10 mouse cellular contexts compared by ENCODE assay signal in genomic region chr5:19746865-19747514, GRCm38 (mm10).
DNase-seq lines count a peak whose midpoint lies in the region; ATAC-seq lines count a peak whose summit lies in the region.
"Had no signal": no experiment of that assay in that cellular context is flagged by ENCODE, and none has a peak within 500 bp of the region (broad histone marks: within the 10 kb centered on the region; RNA-seq: fewer than 3 reads in every experiment).

No protein-coding gene starts in this region.

- no peak overlapping the region for H3K4me2 ChIP-seq in neural tube, embryonic 11.5 days (ENCODE audit: low read depth)
- H3K4me2 ChIP-seq in midbrain, embryonic 14.5 days (ENCODE audit: low read length), result peak overlapping the region; percentile 51

- DNase-seq in neural tube, embryonic 11.5 days (ENCODE audit: low spot score), result no peak
- no peak for DNase-seq in neural tube, embryonic 10.5 days (ENCODE audit: extremely low spot score, low spot score)
- DNase-seq in layer of hippocampus, adult 8-10 months (ENCODE audit: low spot score in 2 of 2), result peak; percentile 10 to 12
- peak; percentile 61 for DNase-seq in midbrain, embryonic 14.5 days
- DNase-seq in adrenal gland, adult (ENCODE audit: inconsistent age in 2 of 2, low spot score in 1 of 2), result no peak
- DNase-seq in thymus, postnatal 0 days (ENCODE audit: low spot score), result no peak
- no peak for DNase-seq in cerebellum, adult 11 months
- no peak for DNase-seq in cerebellum, postnatal 36 days
- DNase-seq: kidney, postnatal 10 days had no signal

- H3K36me3 ChIP-seq in neural tube, embryonic 11.5 days (ENCODE audit: control insufficient read depth, insufficient read depth, low read length), result no peaks in the 10 kb centered on the region
- no peaks in the 10 kb centered on the region for H3K36me3 ChIP-seq in midbrain, embryonic 14.5 days (ENCODE audit: control insufficient read depth, insufficient read depth, low read length)

- 61% methylated on average over 12 of the region's 12 CpGs for WGBS in neural tube, embryonic 11.5 days
- 20% methylated on average over 12 of the region's 12 CpGs for WGBS in midbrain, embryonic 14.5 days

- no peaks in the 10 kb centered on the region for H3K27me3 ChIP-seq in neural tube, embryonic 11.5 days (ENCODE audit: control insufficient read depth, insufficient read depth, low read length)
- no peaks in the 10 kb centered on the region for H3K27me3 ChIP-seq in midbrain, embryonic 14.5 days (ENCODE audit: control insufficient read depth, insufficient read depth, low read length)

- peak; percentile 50; the same call in 1 of the 2 replicates for ATAC-seq in neural tube, embryonic 11.5 days (ENCODE audit: insufficient read depth, low FRiP score, low TSS enrichment)
- peak; percentile 62; the same call in 1 of the 2 replicates for ATAC-seq in midbrain, embryonic 14.5 days (ENCODE audit: low FRiP score, low TSS enrichment)

- no peak overlapping the region for H3K9ac ChIP-seq in neural tube, embryonic 11.5 days (ENCODE audit: low read length)
- peak overlapping the region; percentile 39 for H3K9ac ChIP-seq in midbrain, embryonic 14.5 days (replicated peaks; ENCODE audit: low read length)
- H3K9ac ChIP-seq: liver, embryonic 14.5 days had no signal

- H3K4me3 ChIP-seq in neural tube, embryonic 11.5 days (ENCODE audit: low read depth, low read length), result no peak overlapping the region
- peak overlapping the region; percentile 6 for H3K4me3 ChIP-seq in midbrain, embryonic 14.5 days (replicated peaks; ENCODE audit: low read depth, low read length)

- no peaks in the 10 kb centered on the region for H3K9me3 ChIP-seq in neural tube, embryonic 11.5 days (ENCODE audit: control insufficient read depth, low read length)
- H3K9me3 ChIP-seq in midbrain, embryonic 14.5 days (ENCODE audit: control insufficient read depth, low read length), result no peaks in the 10 kb centered on the region

- no peak overlapping the region for H3K27ac ChIP-seq in neural tube, embryonic 11.5 days (ENCODE audit: low read depth, low read length)
- H3K27ac ChIP-seq in midbrain, embryonic 14.5 days (replicated peaks; ENCODE audit: low read depth, low read length), result peak overlapping the region; percentile 43
- H3K27ac ChIP-seq: liver, embryonic 14.5 days had no signal

- no peaks in the 10 kb centered on the region for H3K4me1 ChIP-seq in neural tube, embryonic 11.5 days (ENCODE audit: control insufficient read depth, insufficient read depth, low read length)
- H3K4me1 ChIP-seq in midbrain, embryonic 14.5 days (ENCODE audit: control insufficient read depth, insufficient read depth, low read length), result peaks cover 14% of the 10 kb centered on the region; the same call in 1 of the 2 replicates

Comparison
In these comparisons a context has a peak if more than half of its experiments do, and no peak if none do; other contexts are left out.
1. DNase-seq: peak in layer of hippocampus, adult 8-10 months (2 of 2) and midbrain, embryonic 14.5 days (single experiment); none in neural tube, embryonic 11.5 days (single experiment), neural tube, embryonic 10.5 days (single experiment), adrenal gland, adult (0 of 2), thymus, postnatal 0 days (single experiment), cerebellum, adult 11 months (single experiment) and cerebellum, postnatal 36 days (0 of 2).